Mouse (Mus musculus) CH12.LX (cell line): ENCODE results near the gene Ube2q1. TPM values are rescaled to one million over a fixed set of nuclear protein-coding genes. Genes with fewer than 3 reads are reported as not detected.
A peak's percentile ranks its signal among the peaks of the same experiment; 100 is the strongest.

Experiments used
- DNase-seq: peaks from one replicate; pipeline ENCODE4 v3.0.0-alpha.2; 2013; ENCODE audit errors: extremely low read depth
- H3K27ac ChIP-seq: 2 replicates; pipeline ENCODE4 v1.5.1; 2012; ENCODE audit warnings: low read depth, mild to moderate bottlenecking, control low read depth, moderate library complexity; ENCODE audit not compliant: insufficient read depth
- H3K27me3 ChIP-seq: replicated peaks from 2 replicates; pipeline ENCODE3; 2012; ENCODE audit warnings: inconsistent platforms
- H3K36me3 ChIP-seq, 2 experiments: replicated peaks in 1 of 2; 2 replicates each; pipeline versions ENCODE3 to v1.6.1; 2012; ENCODE audit warnings: inconsistent platforms in 1 of 2, low read length in 1 of 2, mild to moderate bottlenecking in 1 of 2, mixed read lengths in 1 of 2, moderate library complexity in 1 of 2; ENCODE audit not compliant: control insufficient read depth in 1 of 2, insufficient read depth in 1 of 2
- H3K4me1 ChIP-seq, 2 experiments: 2 replicates each; pipeline ENCODE4 v1.6.1; 2012; ENCODE audit warnings: inconsistent platforms in 1 of 2, moderate library complexity in 1 of 2; ENCODE audit not compliant: insufficient read depth in 2 of 2, control insufficient read depth in 1 of 2
- H3K4me2 ChIP-seq: 2 replicates; pipeline ENCODE4 v1.6.1; 2012; ENCODE audit warnings: low read depth, mild to moderate bottlenecking, control low read depth; ENCODE audit not compliant: poor library complexity, insufficient read depth, severe bottlenecking
- H3K4me3 ChIP-seq, 3 experiments: fragments of 150-350 bp in 1 of 3; sonication (generic) in 1 of 3; replicated peaks in 1 of 3; 2 replicates each; pipeline versions ENCODE3 to v1.5.1; 2011 to 2012; ENCODE audit warnings: low read depth in 2 of 3, low read length in 2 of 3, mild to moderate bottlenecking in 2 of 3, moderate library complexity in 2 of 3, control low read depth in 1 of 3, improper control_type of control experiment in 1 of 3, inconsistent platforms in 1 of 3, mixed read lengths in 1 of 3; ENCODE audit not compliant: poor library complexity in 1 of 3
- H3K79me2 ChIP-seq: replicated peaks from 2 replicates; pipeline ENCODE4 v1.6.1; 2012; ENCODE audit warnings: mild to moderate bottlenecking, moderate library complexity; ENCODE audit not compliant: control insufficient read depth, poor library complexity, insufficient read depth, severe bottlenecking; ENCODE audit errors: extremely low read depth
- H3K9ac ChIP-seq: 2 replicates; pipeline ENCODE4 v1.6.1; 2012; ENCODE audit warnings: low read depth, mild to moderate bottlenecking, control low read depth, moderate library complexity; ENCODE audit not compliant: insufficient read depth
- H3K9me3 ChIP-seq: replicated peaks from 2 replicates; pipeline ENCODE3; 2012; ENCODE audit warnings: low read length, inconsistent platforms, mixed read lengths
- CTCF ChIP-seq, 2 experiments: IDR thresholded peaks in 1 of 2; conservative IDR thresholded peaks in 1 of 2; 2 replicates each; pipeline ENCODE4 v1.5.1; 2011 to 2012; ENCODE audit warnings: low read depth in 2 of 2, low read length in 2 of 2, improper control_type of control experiment in 1 of 2, inconsistent platforms in 1 of 2, mild to moderate bottlenecking in 1 of 2, moderate library complexity in 1 of 2
- EP300 ChIP-seq: IDR thresholded peaks from 2 replicates; pipeline ENCODE4 v1.6.1; 2011; ENCODE audit warnings: low read length, improper control_type of control experiment
- JUND ChIP-seq: conservative IDR thresholded peaks from 2 replicates; pipeline ENCODE4 v1.6.1; 2011; ENCODE audit warnings: low read depth, low read length, improper control_type of control experiment
- MAFK ChIP-seq: IDR thresholded peaks from 2 replicates; pipeline ENCODE4 v1.6.1; 2011; ENCODE audit warnings: low read length, improper control_type of control experiment; ENCODE audit not compliant: insufficient replicate concordance
- MYC ChIP-seq: IDR thresholded peaks from 2 replicates; pipeline ENCODE4 v1.6.1; 2011; ENCODE audit warnings: low read depth, mild to moderate bottlenecking, improper control_type of control experiment, low read length
- NELFE ChIP-seq: IDR thresholded peaks from 2 replicates; pipeline ENCODE4 v1.6.1; 2011; ENCODE audit warnings: low read depth, low read length, improper control_type of control experiment
- NRF1 ChIP-seq: IDR thresholded peaks from 2 replicates; pipeline ENCODE4 v1.6.1; 2014; ENCODE audit warnings: low read depth, mild to moderate bottlenecking, inconsistent platforms, low read length, improper control_type of control experiment, moderate library complexity
- POLR2A ChIP-seq: IDR thresholded peaks from 2 replicates; pipeline ENCODE4 v1.6.1; 2011; ENCODE audit warnings: low read depth, mild to moderate bottlenecking, improper control_type of control experiment, low read length
- POLR2AphosphoS2 ChIP-seq: IDR thresholded peaks from 2 replicates; pipeline ENCODE4 v1.6.1; 2011; ENCODE audit warnings: low read depth, low read length, improper control_type of control experiment
- RAD21 ChIP-seq: IDR thresholded peaks from 2 replicates; pipeline ENCODE4 v1.6.1; 2011; ENCODE audit warnings: low read depth, mild to moderate bottlenecking, low read length, improper control_type of control experiment, moderate library complexity
- SMC3 ChIP-seq: IDR thresholded peaks from 2 replicates; pipeline ENCODE4 v1.6.1; 2011; ENCODE audit warnings: low read depth, low read length, improper control_type of control experiment
- UBTF ChIP-seq: IDR thresholded peaks from 2 replicates; pipeline ENCODE4 v1.6.1; 2012; ENCODE audit warnings: low read depth, mild to moderate bottlenecking, inconsistent platforms, low read length, improper control_type of control experiment, moderate library complexity
- USF1 ChIP-seq: IDR thresholded peaks from 2 replicates; pipeline ENCODE4 v1.6.1; 2014; ENCODE audit warnings: low read depth, mild to moderate bottlenecking, inconsistent platforms, low read length, improper control_type of control experiment
- dilution Hi-C: fragments of 300-500 bp; cut with MboI; formaldehyde crosslinking; loops from 2 replicates; pipeline ENCODE4 v1.14.3; 2020; ENCODE audit warnings: low sequenced_read_pairs; ENCODE audit not compliant: extremely low pct_unique_long_range_greater_than_20kb, extremely low pct_ligation_motif_present
- in situ Hi-C: fragments of 300-500 bp; cut with MboI; formaldehyde crosslinking; loops from 3 replicates; pipeline ENCODE4 v1.14.3; 2019; ENCODE audit warnings: low sequenced_read_pairs, low pct_ligation_motif_present, low pct_unique_long_range_greater_than_20kb, mixed read lengths
- polyA plus RNA-seq: library from polyadenylated mRNA; unstranded; fragments of >175 nt; gene quantifications from 2 replicates; pipeline ENCODE4 v1.2.1, GENCODE M21; 2012; ENCODE audit warnings: low read depth; ENCODE audit not compliant: insufficient read length
- total RNA-seq, 2 experiments: library from RNA; depleted of rRNA; stranded (reverse); fragments of 300-350 nt in 1 of 2; fragments of >200 nt in 1 of 2; gene quantifications; 2 replicates each; pipeline ENCODE4 v1.2.3; 2012 to 2014

Gene Ube2q1
- total and polyA plus RNA-seq, 3 experiments = 35.4 to 88.8 (median 59.4) TPM

- peaks cover 0 to 7% of the 10 kb centered on the region in 2 experiments; a peak in 1 of 4 replicates for H3K4me1 ChIP-seq
- dilution Hi-C loops (no loop called here), in situ Hi-C loops (no loop called here)
- H3K79me2 ChIP-seq = no peaks in the 10 kb centered on the region
- no peak overlapping the region for H3K27ac ChIP-seq
- no peaks in the 10 kb centered on the region for H3K9me3 ChIP-seq
- no peak overlapping the region for H3K4me3 ChIP-seq
- no peaks in the 10 kb centered on the region for H3K36me3 ChIP-seq
- TF ChIP-seq USF1 (no peak), POLR2AphosphoS2 (no peak), RAD21 (peak; percentile 11), CTCF (conservative IDR thresholded peaks at IDR 0.05 in 1 of 2, IDR thresholded peaks at IDR 0.05 in 1 of 2; ENCODE audit: low read depth in 2 of 2, low read length in 2 of 2) (peak in 1 of 2 experiments; percentile 38; a peak in 2 of 4 replicates)
- H3K4me2 ChIP-seq = no peak overlapping the region
- H3K9ac ChIP-seq = no peak overlapping the region
- H3K27me3 ChIP-seq = peaks cover 8% of the 10 kb centered on the region
- DNase-seq = no peak
These were observed 40.6 kb downstream of the Ube2q1 start for GRCm38 (mm10) chr3:89814051-89814450.

- peaks cover 0 to 7% of the 10 kb centered on the region in 2 experiments; a peak in 2 of 4 replicates for H3K4me1 ChIP-seq
- H3K27ac ChIP-seq = no peak overlapping the region
- no peaks in the 10 kb centered on the region for H3K9me3 ChIP-seq
- no peak overlapping the region for H3K9ac ChIP-seq
- peaks cover 8% of the 10 kb centered on the region for H3K27me3 ChIP-seq
- in situ Hi-C loops = no loop called here
- no peak overlapping the region for H3K4me3 ChIP-seq
- no peaks in the 10 kb centered on the region for H3K79me2 ChIP-seq
- TF ChIP-seq NRF1 (no peak), MAFK (no peak), RAD21 (peak; percentile 45), CTCF (conservative IDR thresholded peaks at IDR 0.05 in 1 of 2, IDR thresholded peaks at IDR 0.05 in 1 of 2; ENCODE audit: low read depth in 2 of 2, low read length in 2 of 2) (peak; percentile 34 to 69; a peak in 3 of 4 replicates), SMC3 (peak; percentile 66)
- TF ChIP-seq, all 38 proteins: peak for 3
- no peaks in the 10 kb centered on the region for H3K36me3 ChIP-seq
- DNase-seq = peak; percentile 44
- no peak overlapping the region for H3K4me2 ChIP-seq
- dilution Hi-C loops = no loop called here
These were observed 43.6 kb downstream of the Ube2q1 start for GRCm38 (mm10) chr3:89817056-89817455.

GRCm38 (mm10) chr3:89818605-89819004 is 45.2 kb downstream of the Ube2q1 start:
- Histone ChIP-seq H3K4me3 (no peak overlapping the region), H3K36me3 (no peaks in the 10 kb centered on the region), H3K9ac (no peak overlapping the region), H3K4me1 (peaks cover 0 to 8% of the 10 kb centered on the region in 2 experiments; a peak in 3 of 4 replicates), H3K9me3 (no peaks in the 10 kb centered on the region), H3K79me2 (no peaks in the 10 kb centered on the region), H3K4me2 (no peak overlapping the region), H3K27ac (no peak overlapping the region), H3K27me3 (peaks cover 5% of the 10 kb centered on the region)
- dilution Hi-C loops (no loop called here), in situ Hi-C loops (no loop called here)
- no peak for TF ChIP-seq RAD21
- no peak for TF ChIP-seq NELFE
- TF ChIP-seq SMC3 = no peak
- no peak for TF ChIP-seq EP300
- no peak for TF ChIP-seq UBTF
- no peak for TF ChIP-seq MYC
- TF ChIP-seq MAFK = no peak
- TF ChIP-seq JUND = no peak
- TF ChIP-seq POLR2A = no peak
- TF ChIP-seq, all 38 proteins: peak for 0
- DNase-seq = no peak
